25 mouse cellular contexts compared by ENCODE assay signal in genomic region chr5:66310328-66310727, GRCm38 (mm10). TPM values are rescaled to one million over a fixed set of nuclear protein-coding genes. Genes with fewer than 3 reads are reported as not detected.
"Had no signal": no experiment of that assay in that cellular context is flagged by ENCODE, and none has a peak within 500 bp of the region (broad histone marks: within the 10 kb centered on the region; RNA-seq: fewer than 3 reads in every experiment).

No protein-coding gene starts in this region.

- H3K4me3 ChIP-seq: gastrocnemius, adult 2 months; heart, adult 2 months; heart, embryonic 13.5 days; heart, embryonic 15.5 days; hindbrain, embryonic 13.5 days; hindbrain, embryonic 15.5 days; intestine, embryonic 15.5 days; layer of hippocampus, adult 2 months; left cerebral cortex, adult 2 months; limb, embryonic 10.5 days; limb, embryonic 12.5 days; liver, embryonic 13.5 days; liver, embryonic 15.5 days had no signal

- DNase-seq: gastrocnemius, adult 2 months; gastrocnemius, postnatal 10 days; gastrocnemius, postnatal 25 days; heart, adult 2 months; heart, postnatal 14 days; heart, postnatal 36 days; kidney, adult 18-20 months; kidney, adult 8-10 months; kidney, postnatal 10 days; kidney, postnatal 25 days; kidney, postnatal 4 days; liver; liver, embryonic 13.5 days; liver, postnatal 0 days had no signal

- H3K27me3 ChIP-seq: heart, embryonic 13.5 days; heart, embryonic 15.5 days; hindbrain, embryonic 13.5 days; hindbrain, embryonic 15.5 days; intestine, embryonic 15.5 days; limb, embryonic 12.5 days; liver, embryonic 13.5 days; liver, embryonic 15.5 days had no signal

- H3K9me3 ChIP-seq: heart, embryonic 13.5 days; heart, embryonic 15.5 days; hindbrain, embryonic 13.5 days; hindbrain, embryonic 15.5 days; intestine, embryonic 15.5 days; limb, embryonic 10.5 days; limb, embryonic 12.5 days; liver, embryonic 13.5 days; liver, embryonic 15.5 days had no signal

- H3K4me1 ChIP-seq: heart, embryonic 13.5 days; heart, embryonic 15.5 days; hindbrain, embryonic 15.5 days; intestine, embryonic 15.5 days; limb, embryonic 10.5 days; liver, embryonic 13.5 days; liver, embryonic 15.5 days had no signal

- H3K27ac ChIP-seq: gastrocnemius, adult 2 months; heart, adult 2 months; heart, embryonic 13.5 days; heart, embryonic 15.5 days; hindbrain, embryonic 13.5 days; hindbrain, embryonic 15.5 days; intestine, embryonic 15.5 days; left cerebral cortex, adult 2 months; limb, embryonic 10.5 days; limb, embryonic 12.5 days; liver, embryonic 13.5 days; liver, embryonic 15.5 days had no signal

- H3K36me3 ChIP-seq: intestine, embryonic 15.5 days; liver, embryonic 13.5 days; liver, embryonic 15.5 days had no signal

RNA-seq across cellular contexts. Expression of gene Nsun7, which starts 50.6 kb away (rescaled TPM):
- polyA plus RNA-seq: liver, embryonic 11.5 days; liver, embryonic 13.5 days; liver, embryonic 15.5 days had no signal
